Comparison of ENCODE assay signal across 17 mouse cellular contexts in the genomic region with DNA sequence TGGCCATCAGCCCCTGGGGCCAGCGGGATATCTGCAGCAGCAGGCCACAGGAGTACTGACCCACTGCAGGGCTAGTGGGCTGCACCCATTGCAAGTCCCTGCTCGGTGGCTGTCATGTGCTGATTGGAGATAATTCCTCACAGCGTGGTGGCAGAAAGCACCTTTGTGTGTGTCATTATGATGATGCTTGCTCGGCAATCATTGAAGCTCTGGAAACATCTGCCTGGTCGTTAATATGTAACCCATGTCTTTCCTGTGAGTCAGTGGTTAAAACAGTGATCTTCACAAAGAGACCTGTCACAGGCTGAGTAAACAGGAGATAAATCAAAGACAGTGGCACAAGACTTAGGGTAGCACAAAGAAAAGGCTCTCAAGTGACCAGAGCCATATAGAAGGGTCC.
DNase-seq lines count a peak whose midpoint lies in the region; ATAC-seq lines count a peak whose summit lies in the region.
"Had no signal": no experiment of that assay in that cellular context is flagged by ENCODE, and none has a peak within 500 bp of the region (broad histone marks: within the 10 kb centered on the region; RNA-seq: fewer than 3 reads in every experiment).

No protein-coding gene starts in this region.

- ATAC-seq in kidney, embryonic 15.5 days (replicated peaks; ENCODE audit: low FRiP score) = peak; percentile 41; the same call in 1 of the 2 replicates
- 0 out of 2 replicates have a peak, but pooled peaks have one; percentile 5 for ATAC-seq in common myeloid progenitor, adult 5-6 weeks (replicated peaks; ENCODE audit: low read depth, poor library complexity, severe bottlenecking)
- ATAC-seq in megakaryocyte progenitor cell, adult 5-6 weeks (replicated peaks; ENCODE audit: poor library complexity) = peak; percentile 43
- ATAC-seq: forebrain, embryonic 13.5 days had no signal

- no peaks in the 10 kb centered on the region for H3K9me3 ChIP-seq in kidney, embryonic 15.5 days (replicated peaks)
- H3K9me3 ChIP-seq: forebrain, embryonic 13.5 days; hindbrain, embryonic 15.5 days; limb, embryonic 13.5 days; midbrain, embryonic 12.5 days had no signal

- H3K27ac ChIP-seq in kidney, embryonic 15.5 days = no peak overlapping the region
- H3K27ac ChIP-seq: forebrain, embryonic 13.5 days; hindbrain, embryonic 15.5 days; limb, embryonic 13.5 days; midbrain, embryonic 12.5 days; stomach, postnatal 0 days had no signal

- no peaks in the 10 kb centered on the region for H3K27me3 ChIP-seq in kidney, embryonic 15.5 days
- H3K27me3 ChIP-seq: forebrain, embryonic 13.5 days; hindbrain, embryonic 15.5 days; limb, embryonic 13.5 days had no signal

- no peak overlapping the region for H3K4me3 ChIP-seq in kidney, embryonic 15.5 days (replicated peaks)
- H3K4me3 ChIP-seq: forebrain, embryonic 13.5 days; hindbrain, embryonic 15.5 days; limb, embryonic 13.5 days; midbrain, embryonic 12.5 days had no signal

- H3K4me1 ChIP-seq in kidney, embryonic 15.5 days = peaks cover 23% of the 10 kb centered on the region
- H3K4me1 ChIP-seq: hindbrain, embryonic 15.5 days; midbrain, embryonic 12.5 days had no signal

- no peaks in the 10 kb centered on the region for H3K36me3 ChIP-seq in kidney, embryonic 15.5 days
- H3K36me3 ChIP-seq: hindbrain, embryonic 15.5 days; limb, embryonic 13.5 days; midbrain, embryonic 12.5 days had no signal

- 42% methylated on average over 5 of the region's 5 CpGs for WGBS in kidney, embryonic 15.5 days

- no peak overlapping the region for H3K4me2 ChIP-seq in kidney, embryonic 15.5 days
- H3K4me2 ChIP-seq: forebrain, embryonic 13.5 days; hindbrain, embryonic 15.5 days; limb, embryonic 13.5 days; midbrain, embryonic 12.5 days had no signal

- DNase-seq in kidney, postnatal 14 days = no peak
- peak; percentile 56 for DNase-seq in liver
- no peak for DNase-seq in heart, adult 9 months (ENCODE audit: low spot score in 2 of 2)
- no peak for DNase-seq in gastrocnemius, postnatal 10 days
- DNase-seq: adrenal gland, postnatal 10 days; cerebellum, adult 2 months; heart, adult 18-20 months; heart, postnatal 10 days; thymus, postnatal 25 days had no signal

- no peak overlapping the region for H3K9ac ChIP-seq in kidney, embryonic 15.5 days
- H3K9ac ChIP-seq: forebrain, embryonic 13.5 days; hindbrain, embryonic 15.5 days; limb, embryonic 13.5 days; midbrain, embryonic 12.5 days had no signal
